Mouse (Mus musculus) urinary bladder, postnatal 25 days (tissue): ENCODE measurements around the gene Sorcs2.
A peak's percentile ranks its signal among the peaks of the same experiment; 100 is the strongest.
"Not testable (repeated sequence)": the region's sequence is repeated elsewhere in the genome, so short reads cannot be mapped to it uniquely, and the experiment has no call there.

Experiments used
- DNase-seq: peaks from one replicate; pipeline ENCODE4 v3.0.0; 2022; ENCODE audit warnings: low spot score

The Sorcs2 gene

GRCm38 (mm10) chr5:36390591-36390927 lies 7.4 kb downstream of the Sorcs2 start:
- DNase-seq = not testable (repeated sequence)

DNA sequence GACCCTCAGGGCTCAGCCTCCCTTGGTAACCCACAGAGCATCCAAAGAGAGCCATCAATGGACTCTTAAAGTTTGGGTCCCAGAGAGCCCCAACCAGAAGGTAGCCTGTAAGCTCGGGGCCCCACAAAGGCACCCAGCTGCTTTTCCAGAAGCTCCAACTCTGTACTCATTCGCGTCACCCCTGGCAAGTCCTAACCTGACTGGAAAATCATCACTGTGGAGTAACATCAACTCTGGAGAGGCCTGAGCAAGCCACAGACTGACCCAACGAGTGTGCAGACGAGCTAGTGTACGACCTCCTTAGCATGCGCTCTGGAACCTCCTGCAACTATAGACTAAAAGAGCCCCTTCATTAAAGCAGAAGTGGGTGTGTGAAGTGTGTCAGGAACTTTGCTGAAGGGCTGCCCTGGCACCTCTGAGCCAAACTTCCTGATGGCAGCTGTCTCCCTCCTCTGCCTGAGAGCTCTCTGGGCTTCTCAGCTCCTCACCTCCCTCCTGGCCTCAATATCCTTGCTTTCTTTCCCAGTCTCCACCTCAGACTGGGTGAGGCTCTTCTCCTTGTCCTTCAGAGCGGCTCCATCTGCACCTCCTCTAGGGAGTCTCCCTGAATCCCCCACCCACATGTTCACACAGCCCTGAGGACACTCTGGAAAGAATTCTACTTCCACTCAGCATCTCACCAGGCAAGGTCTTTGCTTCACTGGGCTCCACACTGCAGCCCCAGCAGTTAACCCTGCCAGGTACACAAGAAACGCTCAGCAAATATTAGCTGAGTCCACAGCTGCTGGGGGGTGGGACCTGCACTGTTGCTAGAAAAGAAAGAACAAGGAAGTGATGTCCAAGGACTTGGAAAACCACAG lies 8.0 kb downstream of the Sorcs2 start:
- no peak for DNase-seq

DNA sequence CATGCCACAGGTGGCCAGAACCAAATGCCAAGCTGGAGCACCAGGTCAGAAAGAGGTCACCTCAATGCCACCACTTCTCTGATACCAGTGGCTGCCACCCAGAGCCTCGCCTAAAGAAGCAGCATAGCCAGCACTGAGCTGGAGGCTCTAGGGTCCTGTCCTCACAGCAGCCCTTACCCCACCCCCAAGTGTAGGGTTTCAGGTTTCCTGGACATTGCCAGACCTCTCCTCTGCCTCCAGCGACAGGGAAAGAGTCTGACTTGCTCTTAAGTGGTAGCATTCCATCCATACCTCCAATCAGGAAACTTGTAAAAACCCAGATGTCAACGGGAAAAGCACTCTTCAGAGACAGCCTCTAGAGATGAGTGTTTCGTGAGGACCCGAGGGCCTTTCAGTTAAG lies 12.9 kb downstream of the Sorcs2 start:
- DNase-seq = no peak

DNA sequence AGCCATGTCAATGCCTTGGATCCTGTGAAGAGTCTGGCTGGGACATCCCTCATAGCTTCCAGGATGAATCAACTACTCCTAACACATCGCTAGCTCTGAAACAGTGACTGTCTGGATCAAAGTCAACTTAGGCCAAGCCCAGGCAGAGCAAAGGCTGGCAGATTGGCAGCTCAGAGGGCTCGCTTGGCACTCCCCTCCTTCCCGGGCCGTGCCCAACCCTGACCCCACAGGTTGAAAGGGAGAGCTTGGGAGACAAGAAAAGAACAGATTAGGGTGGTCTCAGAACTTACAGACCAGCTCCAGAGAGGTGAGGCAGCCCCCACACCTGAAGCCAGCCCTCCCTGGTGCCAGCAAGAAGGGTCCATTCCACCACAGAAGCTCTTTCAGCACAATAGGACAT lies 14.5 kb downstream of the Sorcs2 start:
- no peak for DNase-seq

DNA sequence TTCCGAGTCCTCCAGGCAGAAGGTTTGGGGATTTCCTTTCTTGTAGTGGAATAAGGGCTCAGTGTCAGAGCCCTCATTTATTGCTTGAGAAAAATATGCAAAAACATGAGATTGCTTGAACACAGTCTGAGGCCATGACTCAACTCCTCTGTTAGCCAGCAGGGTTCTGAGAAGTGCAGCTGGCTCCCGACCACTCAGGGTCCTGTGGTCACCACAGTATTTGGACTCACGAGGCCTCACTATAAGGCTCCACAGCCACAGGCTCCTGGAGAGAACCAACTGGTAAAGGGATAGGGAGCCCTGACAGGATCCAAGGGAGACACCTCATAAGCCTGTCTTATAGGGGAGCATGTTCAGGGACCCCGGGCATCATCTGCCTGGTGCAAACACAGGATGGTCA lies 15.2 kb downstream of the Sorcs2 start:
- no peak for DNase-seq

DNA sequence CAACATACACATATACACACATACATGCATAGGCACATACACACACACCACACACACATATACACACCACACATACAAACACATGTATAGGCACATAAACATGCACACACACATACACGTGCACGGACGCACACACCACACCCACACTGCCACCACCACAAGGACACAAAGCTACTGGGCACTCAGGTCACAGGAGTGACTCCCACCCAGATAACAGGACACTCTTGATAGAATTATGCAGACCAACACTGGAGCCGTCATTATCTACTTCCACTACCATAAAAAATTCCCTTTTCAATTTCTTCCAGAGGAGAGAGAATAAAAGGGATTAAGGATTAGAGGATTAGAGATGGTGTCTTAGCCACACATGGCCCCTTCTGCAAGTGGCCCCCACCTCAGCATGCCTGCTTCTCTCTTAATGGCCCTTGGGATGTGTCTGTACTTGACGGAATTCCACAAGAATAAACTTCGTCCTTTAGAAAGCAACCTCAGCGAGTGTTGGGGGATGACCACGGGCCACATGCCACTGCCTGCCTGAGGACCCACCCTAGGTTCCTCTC lies 15.7 kb downstream of the Sorcs2 start:
- DNase-seq = no peak

- DNase-seq = no peak
Measured at GRCm38 (mm10) chr5:36379938-36380511, 17.9 kb downstream of the Sorcs2 start.

- DNase-seq = no peak
Measured at GRCm38 (mm10) chr5:36378370-36378738, 19.6 kb downstream of the Sorcs2 start.

DNA sequence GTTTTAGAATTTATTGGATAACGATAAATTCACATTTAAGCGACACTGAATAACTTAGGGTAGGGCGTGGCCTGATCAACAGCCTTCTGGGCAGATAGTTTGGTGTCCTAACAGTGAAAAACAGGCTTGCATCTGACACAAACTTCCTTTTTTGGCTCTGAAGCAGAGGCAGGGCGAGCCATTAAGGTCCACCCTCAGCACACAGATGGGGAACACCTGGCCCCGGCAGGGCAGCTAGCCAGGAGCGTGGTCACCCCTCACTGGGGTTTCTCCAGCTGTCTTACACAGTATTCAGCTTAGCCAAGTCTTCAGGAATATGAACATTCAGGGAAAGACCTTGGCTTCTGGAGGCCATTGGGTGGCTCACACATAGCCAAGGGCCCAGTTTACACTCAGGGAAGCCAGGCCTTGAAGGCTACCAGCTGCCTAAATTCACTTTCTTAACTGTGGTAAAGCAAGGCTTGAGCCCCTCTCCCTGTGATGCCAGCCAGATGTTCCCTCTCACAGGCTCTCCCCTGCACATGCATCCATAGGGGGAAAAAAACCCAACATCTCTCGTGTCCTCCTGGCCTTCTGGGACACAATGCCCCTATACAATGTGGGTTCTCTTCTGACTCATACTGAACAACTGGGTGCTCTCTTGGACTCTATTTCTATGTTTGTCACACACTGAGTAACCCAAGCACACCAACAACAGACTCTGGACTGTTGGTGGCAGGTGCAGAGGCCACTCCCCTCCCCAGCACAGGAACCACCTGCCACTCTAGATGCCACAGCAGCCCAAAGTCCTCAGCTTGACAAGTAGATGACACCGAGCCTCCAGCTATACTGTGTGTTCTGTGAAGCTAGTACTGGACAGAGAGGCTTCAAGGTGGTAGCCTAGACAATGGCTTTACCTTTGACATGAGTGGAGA lies 20.2 kb downstream of the Sorcs2 start:
- DNase-seq = peak; percentile 66

- DNase-seq = no peak
Measured at GRCm38 (mm10) chr5:36375886-36376285, 22.1 kb downstream of the Sorcs2 start.

DNA sequence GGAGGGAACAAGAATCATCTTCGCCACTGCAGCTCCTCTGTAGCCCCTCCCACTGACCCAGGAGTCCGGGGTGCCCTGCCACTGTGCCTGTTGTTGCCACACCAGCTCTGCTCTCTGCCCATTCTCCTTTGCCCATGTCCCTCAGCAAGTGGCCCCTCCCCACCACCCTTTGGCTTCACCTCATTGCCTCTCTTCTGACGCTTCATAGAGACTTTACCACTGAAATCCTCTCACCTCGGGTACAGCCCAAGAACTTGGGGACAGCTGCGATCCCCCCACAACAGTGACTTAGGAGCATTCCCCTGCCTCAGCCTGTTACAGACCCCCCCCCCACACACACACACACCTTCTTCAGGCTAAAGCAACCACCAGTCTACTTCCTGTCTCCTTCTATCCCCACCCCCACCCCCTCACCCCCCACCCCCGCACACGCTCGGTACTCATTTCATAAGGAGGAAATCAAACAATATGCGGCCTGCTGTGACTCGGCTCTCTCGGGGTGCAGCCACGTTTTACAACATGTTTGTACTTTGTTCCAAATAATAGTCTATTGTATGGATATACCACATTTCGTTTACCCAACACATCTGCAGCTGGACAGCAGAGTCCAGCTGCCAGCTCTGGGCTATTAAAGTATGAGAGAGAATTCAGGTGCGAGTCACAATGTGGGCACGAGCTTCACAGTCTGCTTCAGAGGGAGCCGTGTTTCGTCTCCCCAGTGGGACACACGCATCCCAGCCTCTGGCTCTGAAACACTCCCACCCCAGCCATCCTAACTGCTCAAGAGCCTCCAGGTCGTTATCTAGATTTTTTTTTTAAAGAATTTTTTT lies 23.5 kb downstream of the Sorcs2 start:
- no peak for DNase-seq

DNA sequence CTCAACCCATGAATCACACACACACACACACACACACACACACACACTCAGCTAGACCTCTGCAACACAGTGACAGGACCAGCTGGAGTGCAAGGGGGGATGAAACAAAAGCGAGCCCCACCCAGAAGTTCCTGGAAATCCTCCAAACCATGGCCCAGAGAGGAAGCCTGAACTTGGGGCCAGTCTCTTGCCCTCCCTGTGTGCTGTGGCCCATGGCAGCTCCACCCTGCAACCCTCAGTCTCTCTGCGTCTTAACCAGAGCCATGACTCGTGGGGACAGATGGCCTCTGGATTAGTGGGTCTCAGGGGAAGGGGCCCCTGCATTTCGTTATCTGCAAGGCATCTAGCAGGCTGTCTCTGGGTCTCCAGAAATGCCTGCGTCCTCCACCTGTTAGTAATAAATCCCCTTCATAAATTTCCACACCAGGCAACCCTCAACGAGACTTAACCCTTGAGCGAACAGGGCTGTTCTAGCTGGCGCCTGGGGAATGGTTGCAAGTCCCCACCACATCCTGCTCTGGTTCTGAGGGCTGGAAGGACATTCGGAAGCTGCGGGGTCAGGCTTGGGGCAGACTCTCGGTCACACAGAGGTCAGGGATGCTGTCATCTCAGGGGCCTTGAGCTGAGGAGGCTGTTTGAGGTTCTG lies 24.6 kb downstream of the Sorcs2 start:
- DNase-seq = no peak

DNA sequence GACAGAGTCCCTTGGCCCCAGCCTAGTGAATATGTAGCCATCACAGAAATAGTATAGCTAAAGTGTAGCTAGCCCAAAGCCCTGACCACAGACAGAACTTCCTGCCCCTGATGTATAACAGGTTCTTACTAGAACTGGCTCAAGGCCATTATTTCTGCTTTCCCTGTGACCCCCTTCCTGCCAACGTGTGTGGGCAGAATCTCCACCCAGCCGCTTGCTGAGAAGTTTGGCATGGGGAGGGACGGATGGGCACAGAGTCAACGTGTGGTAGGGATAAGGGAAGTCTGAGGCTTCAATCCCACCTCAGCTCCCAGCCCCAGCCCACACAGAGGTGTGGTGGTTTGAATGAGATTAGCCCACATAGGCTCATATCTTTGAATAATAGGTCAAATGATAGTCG lies 26.2 kb downstream of the Sorcs2 start:
- no peak for DNase-seq

- no peak for DNase-seq
Measured at GRCm38 (mm10) chr5:36369261-36369684, 28.7 kb downstream of the Sorcs2 start.

GRCm38 (mm10) chr5:36368511-36369135 lies 29.3 kb downstream of the Sorcs2 start:
- no peak for DNase-seq

- no peak for DNase-seq
Measured at GRCm38 (mm10) chr5:36367911-36368310, 30.0 kb downstream of the Sorcs2 start.

GRCm38 (mm10) chr5:36367181-36367610 lies 30.7 kb downstream of the Sorcs2 start:
- DNase-seq = no peak

- no peak for DNase-seq
Measured at GRCm38 (mm10) chr5:36361749-36362148, 36.2 kb downstream of the Sorcs2 start.

GRCm38 (mm10) chr5:36360343-36360742 lies 37.6 kb downstream of the Sorcs2 start:
- no peak for DNase-seq

GRCm38 (mm10) chr5:36359535-36360243 lies 38.2 kb downstream of the Sorcs2 start:
- no peak for DNase-seq
